Mouse (Mus musculus) G1E (cell line): ENCODE data around the gene Anxa9. TPM values are rescaled to one million over a fixed set of nuclear protein-coding genes. Genes with fewer than 3 reads are reported as not detected.

Source experiments
- ATAC-seq: 2 replicates; pipeline ENCODE4 v1.8.0; 2016; ENCODE audit warnings: mild to moderate bottlenecking; ENCODE audit not compliant: insufficient number of reproducible peaks, poor library complexity, low FRiP score, severe bottlenecking; ENCODE audit errors: extremely low read depth
- DNase-seq: peaks from one replicate; pipeline ENCODE4 v3.0.0; 2012; ENCODE audit warnings: low spot score
- H3K27me3 ChIP-seq: 2 replicates; pipeline ENCODE4 v1.6.1; 2012; ENCODE audit warnings: mild to moderate bottlenecking, low read length, inconsistent platforms; ENCODE audit not compliant: insufficient read depth
- H3K36me3 ChIP-seq: replicated peaks from 2 replicates; pipeline ENCODE3; 2012; ENCODE audit warnings: mild to moderate bottlenecking, inconsistent platforms
- H3K4me1 ChIP-seq: 2 replicates; pipeline ENCODE4 v1.6.1; 2012; ENCODE audit warnings: low read depth, low read length, inconsistent platforms, mixed read lengths; ENCODE audit not compliant: insufficient read depth
- H3K4me3 ChIP-seq: 2 replicates; pipeline ENCODE4 v1.5.1; 2012; ENCODE audit warnings: low read depth, mild to moderate bottlenecking, inconsistent platforms, low read length, moderate library complexity, mixed read lengths
- H3K9me3 ChIP-seq: replicated peaks from 2 replicates; pipeline ENCODE4 v1.6.1; 2012; ENCODE audit warnings: inconsistent platforms
- CTCF ChIP-seq: IDR thresholded peaks from 2 replicates; pipeline ENCODE4 v1.5.1; 2012; ENCODE audit warnings: low read depth, low read length, inconsistent platforms, mixed read lengths
- GATA1 ChIP-seq: IDR thresholded peaks from 2 replicates; pipeline ENCODE4 v1.6.1; 2012; ENCODE audit warnings: borderline replicate concordance, low read length, inconsistent platforms, mixed read lengths
- GATA2 ChIP-seq: IDR thresholded peaks from 2 replicates; pipeline ENCODE4 v1.6.1; 2012; ENCODE audit warnings: low read depth, low read length, inconsistent platforms, borderline replicate concordance
- POLR2AphosphoS5 ChIP-seq: IDR thresholded peaks from 2 replicates; pipeline ENCODE4 v1.6.1; 2012; ENCODE audit warnings: low read depth, low read length, inconsistent platforms; ENCODE audit not compliant: insufficient replicate concordance
- TAL1 ChIP-seq: conservative IDR thresholded peaks from 2 replicates; pipeline ENCODE4 v1.6.1; 2012; ENCODE audit warnings: low read depth, low read length, inconsistent platforms, mixed read lengths
- polyA plus RNA-seq: library from polyadenylated mRNA; stranded (reverse); fragments of >175 nt; gene quantifications from 2 replicates; pipeline ENCODE4 v1.2.3, GENCODE M21; 2012
- total RNA-seq, 2 experiments: library from RNA; stranded (forward) in 1 of 2; stranded (reverse) in 1 of 2; fragments of 200-1000 nt in 1 of 2; fragments of >200 nt in 1 of 2; fragmentation: Nextera tagmentation in 1 of 2; gene quantifications; 2 replicates each; pipeline ENCODE4 v1.2.3; 2014 to 2017

The Anxa9 gene
- total and polyA plus RNA-seq, 3 experiments: 1.4 to 29.8 (median 9.4) TPM

GRCm38 (mm10) chr3:95293537-95293936 is 13.4 kb downstream of the Anxa9 start:
- no peak for TF ChIP-seq CTCF
- TF ChIP-seq TAL1: no peak
- no peak for TF ChIP-seq GATA2
- TF ChIP-seq POLR2AphosphoS5: 0 out of 2 replicates have a peak, but pooled peaks have one; percentile 48
- TF ChIP-seq GATA1: no peak
- Histone ChIP-seq H3K27me3 (no peaks in the 10 kb centered on the region), H3K4me3 (peak overlapping the region; percentile 42; the same call in 1 of the 2 replicates), H3K9me3 (no peaks in the 10 kb centered on the region), H3K4me1 (peaks cover 53% of the 10 kb centered on the region), H3K36me3 (peaks cover 96% of the 10 kb centered on the region)
- peak; percentile 64 for ATAC-seq
- DNase-seq: peak; percentile 71

- H3K36me3 ChIP-seq: peaks cover 97% of the 10 kb centered on the region
- H3K4me1 ChIP-seq: peaks cover 48% of the 10 kb centered on the region
- DNase-seq (no peak), ATAC-seq (no peak)
- no peak overlapping the region for H3K4me3 ChIP-seq
- no peak for TF ChIP-seq CTCF
- no peak for TF ChIP-seq GATA2
- no peak for TF ChIP-seq GATA1
- TF ChIP-seq TAL1: no peak
- no peak for TF ChIP-seq POLR2AphosphoS5
- H3K9me3 ChIP-seq: no peaks in the 10 kb centered on the region
- no peaks in the 10 kb centered on the region for H3K27me3 ChIP-seq
Observed at GRCm38 (mm10) chr3:95292899-95293298, 14.1 kb downstream of the Anxa9 start.

GRCm38 (mm10) chr3:95291041-95291440 is 15.9 kb downstream of the Anxa9 start:
- ATAC-seq: no peak
- TF ChIP-seq GATA2 (no peak), GATA1 (no peak), CTCF (no peak), POLR2AphosphoS5 (no peak), TAL1 (no peak)
- no peak overlapping the region for H3K4me3 ChIP-seq

GRCm38 (mm10) chr3:95290156-95290555 is 16.8 kb downstream of the Anxa9 start:
- Histone ChIP-seq H3K4me1 (peaks cover 36% of the 10 kb centered on the region), H3K27me3 (no peaks in the 10 kb centered on the region), H3K36me3 (peaks cover 93% of the 10 kb centered on the region), H3K9me3 (no peaks in the 10 kb centered on the region), H3K4me3 (no peak overlapping the region)
- no peak for DNase-seq
- ATAC-seq: no peak
- no peak for TF ChIP-seq GATA1
- TF ChIP-seq GATA2: no peak
- no peak for TF ChIP-seq TAL1
- TF ChIP-seq POLR2AphosphoS5: no peak
- no peak for TF ChIP-seq CTCF

More at GRCm38 (mm10) chr3:95291041-95291440, 15.9 kb downstream of the Anxa9 start:
- peaks cover 37% of the 10 kb centered on the region for H3K4me1 ChIP-seq
- no peak for DNase-seq
- H3K9me3 ChIP-seq: no peaks in the 10 kb centered on the region
- no peaks in the 10 kb centered on the region for H3K27me3 ChIP-seq
- H3K36me3 ChIP-seq: peaks cover 96% of the 10 kb centered on the region

DNA sequence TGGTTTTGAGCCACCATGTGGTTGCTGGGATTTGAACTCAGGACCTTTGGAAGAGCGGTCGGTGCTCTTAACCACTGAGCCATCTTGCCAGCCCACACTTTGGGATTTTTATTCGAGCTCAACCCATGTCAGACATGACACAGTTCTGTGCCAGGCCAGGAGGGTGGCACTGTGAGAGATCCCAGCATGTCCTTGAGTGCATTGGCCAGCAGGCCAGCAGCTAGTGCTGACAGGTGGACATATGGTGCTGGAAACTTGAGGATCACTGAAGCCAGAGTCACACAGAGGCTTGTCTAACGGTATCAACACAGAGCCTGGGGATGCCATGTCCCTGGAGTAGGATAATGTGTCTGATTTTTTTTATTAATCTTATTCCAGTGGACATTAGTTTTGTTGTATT is 17.6 kb downstream of the Anxa9 start:
- ATAC-seq: no peak
- Histone ChIP-seq H3K9me3 (no peaks in the 10 kb centered on the region), H3K4me1 (peaks cover 38% of the 10 kb centered on the region), H3K27me3 (no peaks in the 10 kb centered on the region), H3K4me3 (no peak overlapping the region), H3K36me3 (peaks cover 91% of the 10 kb centered on the region)
- TF ChIP-seq POLR2AphosphoS5 (no peak), GATA2 (no peak), CTCF (no peak), GATA1 (no peak), TAL1 (no peak)
- no peak for DNase-seq

DNA sequence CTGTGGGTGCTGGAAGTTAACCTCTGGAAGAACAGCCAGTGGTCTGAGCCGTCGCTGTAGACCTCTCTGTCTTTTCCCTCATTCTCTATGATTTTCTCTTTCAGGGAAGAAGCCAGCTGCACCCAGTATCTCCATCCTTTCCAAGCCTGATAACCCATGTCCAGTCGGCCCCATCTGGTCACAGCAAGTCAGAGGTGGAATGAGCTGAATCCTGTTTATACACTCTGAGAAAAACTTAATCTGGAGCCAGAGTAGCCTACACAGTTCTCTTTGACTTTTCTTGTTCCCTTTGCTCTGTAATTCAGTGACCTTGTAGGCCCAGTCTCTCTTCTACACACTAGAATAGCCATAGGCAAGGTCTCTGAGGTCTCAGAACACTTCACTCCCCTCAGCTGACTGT is 19.4 kb downstream of the Anxa9 start:
- TF ChIP-seq TAL1 (no peak), GATA1 (no peak), CTCF (no peak), POLR2AphosphoS5 (no peak), GATA2 (no peak)
- DNase-seq (no peak), ATAC-seq (no peak)
- Histone ChIP-seq H3K36me3 (peaks cover 74% of the 10 kb centered on the region), H3K4me3 (no peak overlapping the region), H3K27me3 (no peaks in the 10 kb centered on the region), H3K4me1 (peaks cover 36% of the 10 kb centered on the region), H3K9me3 (no peaks in the 10 kb centered on the region)
